Mouse (Mus musculus) kidney, adult 2 months (tissue): ENCODE data around the gene Pepd.

Source experiments
- CTCF ChIP-seq: fragments of 200-500 bp; conservative IDR thresholded peaks from 2 replicates; pipeline ENCODE4 v1.5.1; 2011; ENCODE audit warnings: low read depth, mild to moderate bottlenecking, control low read depth, low read length, moderate library complexity, mixed read lengths; ENCODE audit not compliant: insufficient read depth, insufficient read length
- POLR2A ChIP-seq: fragments of 200-500 bp; IDR thresholded peaks from one replicate; pipeline ENCODE4 v1.6.1; 2011; ENCODE audit warnings: low read depth, low read length, control low read depth

DNA sequence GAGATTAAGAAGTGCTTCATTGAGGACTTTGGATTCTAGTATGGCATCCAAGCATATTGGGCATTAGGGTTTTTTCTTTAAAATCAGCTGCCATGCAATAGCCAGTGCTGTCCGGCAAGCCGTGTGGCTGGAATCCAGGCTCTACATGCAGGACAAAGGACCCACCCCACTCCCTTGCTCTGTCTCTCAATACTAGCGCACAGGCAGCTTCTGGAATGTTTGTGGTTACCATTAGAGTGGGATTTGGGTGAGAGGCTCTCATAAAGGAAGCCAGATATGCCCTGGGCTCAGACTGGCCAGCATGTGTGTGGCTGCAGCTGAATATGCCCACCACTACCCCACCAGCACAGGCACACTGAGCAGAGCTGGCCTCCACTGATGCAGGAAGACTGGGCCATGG, 117.5 kb downstream of the Pepd start:
- TF ChIP-seq POLR2A (no peak), CTCF (no peak)
